Mouse (Mus musculus) monocyte, adult 5-6 weeks (primary cell): Measurements from ENCODE around the gene Atp6v1g2. TPM values are rescaled to one million over a fixed set of nuclear protein-coding genes. Genes with fewer than 3 reads are reported as not detected.
"Not testable (repeated sequence)": the region's sequence is repeated elsewhere in the genome, so short reads cannot be mapped to it uniquely, and the experiment has no call there.

ENCODE experiments used
- ATAC-seq: fragments of 153-309, 156-312 bp; replicated peaks from 2 replicates; pipeline ENCODE4 v1.8.0; 2017; ENCODE audit warnings: mild to moderate bottlenecking; ENCODE audit not compliant: low TSS enrichment, insufficient number of reproducible peaks, severe bottlenecking, poor library complexity, low FRiP score
- total RNA-seq: library from RNA; stranded (forward); fragments of 200-1000, 200-491, 200-594 nt; gene quantifications from 3 replicates; pipeline ENCODE4 v1.2.3, GENCODE M21; 2017

Gene Atp6v1g2
- total RNA-seq, 1 experiment from 2014 or later = 6.5 TPM

GRCm38 (mm10) chr17:35232659-35233058, 801 bp upstream of the Atp6v1g2 start:
- ATAC-seq = no peak

- ATAC-seq = not testable (repeated sequence)
Measured at GRCm38 (mm10) chr17:35234090-35234489, 630 bp downstream of the Atp6v1g2 start.

- ATAC-seq = no peak
Measured at GRCm38 (mm10) chr17:35234903-35235302, 1.4 kb downstream of the Atp6v1g2 start.

- peak; percentile 66 for ATAC-seq
Measured at GRCm38 (mm10) chr17:35235614-35236389, 2.3 kb downstream of the Atp6v1g2 start, which contains the start of gene Nfkbil1. Gene Nfkbil1 (minus strand): TSS chr17:35235792.

- peak; percentile 56 for ATAC-seq
Measured at GRCm38 (mm10) chr17:35236390-35236746, 2.9 kb downstream of the Atp6v1g2 start.

- ATAC-seq = no peak
Measured at GRCm38 (mm10) chr17:35236996-35237395, 3.5 kb downstream of the Atp6v1g2 start.

GRCm38 (mm10) chr17:35237504-35237903, 4.0 kb downstream of the Atp6v1g2 start:
- ATAC-seq = no peak

GRCm38 (mm10) chr17:35239700-35240099, 6.2 kb downstream of the Atp6v1g2 start:
- ATAC-seq = no peak

- no peak for ATAC-seq
Measured at GRCm38 (mm10) chr17:35240384-35241304, 7.2 kb downstream of the Atp6v1g2 start.

GRCm38 (mm10) chr17:35241305-35242014, 8.0 kb downstream of the Atp6v1g2 start, which contains the start of gene Ddx39b:
Gene Ddx39b (plus strand): TSS chr17:35241746.
- ATAC-seq = peak; percentile 55

GRCm38 (mm10) chr17:35242015-35242941, 8.8 kb downstream of the Atp6v1g2 start:
- ATAC-seq = peak; percentile 36

GRCm38 (mm10) chr17:35243086-35243485, 9.6 kb downstream of the Atp6v1g2 start:
- no peak for ATAC-seq

GRCm38 (mm10) chr17:35244999-35245398, 11.5 kb downstream of the Atp6v1g2 start:
- ATAC-seq = no peak

- no peak for ATAC-seq
Measured at GRCm38 (mm10) chr17:35245731-35246623, 12.5 kb downstream of the Atp6v1g2 start.

- no peak for ATAC-seq
Measured at GRCm38 (mm10) chr17:35247144-35247543, 13.7 kb downstream of the Atp6v1g2 start.

- no peak for ATAC-seq
Measured at GRCm38 (mm10) chr17:35248986-35249385, 15.5 kb downstream of the Atp6v1g2 start.
